Mouse (Mus musculus): Measurements from ENCODE around the gene Slc16a14.

- TF ChIP-seq CTCF (IDR thresholded peaks at IDR 0.05; ENCODE audit: insufficient read depth, low read depth, low read length) (no peak), POLR2A (IDR thresholded peaks at IDR 0.05; ENCODE audit: insufficient read depth, low read depth, low read length) (no peak)
Measured at GRCm38 (mm10) chr1:84889330-84890004, 45.5 kb downstream of the Slc16a14 start.

Data from olfactory bulb, adult 2 months (tissue).